Mouse (Mus musculus): ENCODE data around the gene Slc17a2. TPM values are rescaled to one million over a fixed set of nuclear protein-coding genes. Genes with fewer than 3 reads are reported as not detected.

Gene Slc17a2
- total and polyA plus RNA-seq, 3 experiments: not detected

DNA sequence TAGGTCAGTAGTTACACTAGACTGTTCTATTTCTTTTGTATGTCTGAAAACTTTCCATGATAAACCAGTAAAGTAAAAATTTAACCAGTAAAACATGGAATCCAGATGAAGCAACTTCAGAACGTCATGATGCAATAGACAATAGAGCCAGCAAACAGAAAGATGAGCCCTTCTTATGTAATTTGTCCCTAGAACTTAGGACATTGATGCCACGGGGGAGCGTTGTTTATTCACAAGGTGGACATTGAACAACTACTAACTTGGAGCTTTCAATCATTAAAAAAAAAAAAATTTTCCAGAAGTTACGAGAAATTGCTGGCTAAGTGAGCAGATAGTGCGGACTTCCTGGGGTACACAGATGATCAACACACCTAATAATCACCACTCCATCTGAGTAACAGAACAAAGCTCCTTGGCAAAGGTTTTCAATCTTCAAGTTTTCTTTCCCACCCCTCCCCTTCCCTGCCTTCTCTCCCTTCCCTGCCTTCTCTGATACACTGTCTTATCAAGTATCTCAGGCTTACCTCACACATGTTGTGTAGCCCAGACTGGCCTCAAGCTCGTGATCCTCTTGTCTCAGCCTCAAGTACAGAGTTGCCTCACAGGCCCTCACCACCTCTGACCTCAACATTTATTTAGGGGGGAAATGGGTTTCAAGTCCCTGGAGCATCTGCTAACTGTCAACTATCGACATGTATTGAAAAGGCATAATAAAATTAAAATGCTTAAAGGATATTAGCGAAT lies 62.2 kb downstream of the Slc17a2 start:
- Histone ChIP-seq H3K9ac (ENCODE audit: control insufficient read depth, low read depth, low read length, poor library complexity, severe bottlenecking) (no peak overlapping the region), H3K79me2 (ENCODE audit: control insufficient read depth, insufficient read depth, low read length, poor library complexity) (no peaks in the 10 kb centered on the region), H3K4me3 (ENCODE audit: control insufficient read depth in 1 of 2, insufficient read depth in 1 of 2, low read depth in 2 of 2, low read length in 2 of 2) (no peak overlapping the region), H3K36me3 (ENCODE audit: control insufficient read depth in 1 of 2, insufficient read depth in 2 of 2, low read length in 2 of 2) (peaks cover 0 to 2% of the 10 kb centered on the region in 2 experiments; a peak in 2 of 4 replicates), H3K4me1 (ENCODE audit: control insufficient read depth in 1 of 2, insufficient read depth in 2 of 2, low read length in 2 of 2) (peaks cover 17 to 18% of the 10 kb centered on the region in 2 experiments; a peak in 3 of 4 replicates), H3K27ac (ENCODE audit: control insufficient read depth, low read depth, low read length) (no peak overlapping the region), H3K27me3 (ENCODE audit: control insufficient read depth in 1 of 2, insufficient read depth in 2 of 2, low read length in 2 of 2) (peaks cover 1 to 12% of the 10 kb centered on the region in 2 experiments; a peak in 3 of 4 replicates), H3K9me3 (replicated peaks; ENCODE audit: insufficient read depth, low read length) (no peaks in the 10 kb centered on the region)
- peak; percentile 21; the same call in 1 of the 2 replicates for TF ChIP-seq MXI1 (IDR thresholded peaks at IDR 0.05; ENCODE audit: low read depth, low read length)
- peak; percentile 34; the same call in 1 of the 2 replicates for TF ChIP-seq TCF12 (IDR thresholded peaks at IDR 0.05; ENCODE audit: low read depth, low read length)
- TF ChIP-seq USF1 (IDR thresholded peaks at IDR 0.05; ENCODE audit: low read depth, low read length): no peak
- TF ChIP-seq MAFK (IDR thresholded peaks at IDR 0.05; ENCODE audit: borderline replicate concordance, low read depth, low read length): no peak
- no peak for TF ChIP-seq ZMIZ1 (IDR thresholded peaks at IDR 0.05; ENCODE audit: low read depth, low read length)
- TF ChIP-seq BHLHE40 (IDR thresholded peaks at IDR 0.05; ENCODE audit: borderline replicate concordance, low read depth, low read length): no peak
- TF ChIP-seq ETS1 (IDR thresholded peaks at IDR 0.05; ENCODE audit: low read depth, low read length): 0 out of 2 replicates have a peak, but pooled peaks have one; percentile 22
- no peak for DNase-seq (ENCODE audit: low read depth, low spot score)

DNA sequence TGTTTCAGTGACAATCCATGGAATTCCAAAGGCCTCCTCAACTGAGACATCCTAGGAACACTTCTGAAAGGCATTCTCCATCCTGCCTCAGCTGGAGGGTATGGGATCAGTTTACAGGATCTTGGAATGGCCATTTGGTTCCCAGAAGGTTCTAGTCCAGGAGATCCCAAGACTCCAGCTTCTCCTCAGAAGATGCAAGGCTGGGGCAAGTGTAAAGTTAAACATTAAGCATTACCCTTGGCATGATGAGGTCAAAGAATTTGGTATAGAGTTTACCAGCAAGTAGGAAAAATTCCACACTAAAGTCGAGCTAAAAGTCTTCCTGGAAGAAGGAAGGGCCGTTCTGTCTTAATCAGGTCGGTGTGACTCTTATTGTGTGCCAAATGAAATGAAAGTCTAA lies 63.2 kb downstream of the Slc17a2 start:
- H3K9ac ChIP-seq (ENCODE audit: control insufficient read depth, low read depth, low read length, poor library complexity, severe bottlenecking): no peak overlapping the region
- no peak overlapping the region for H3K27ac ChIP-seq (ENCODE audit: control insufficient read depth, low read depth, low read length)
- H3K79me2 ChIP-seq (ENCODE audit: control insufficient read depth, insufficient read depth, low read length, poor library complexity): no peaks in the 10 kb centered on the region
- no peaks in the 10 kb centered on the region for H3K9me3 ChIP-seq (replicated peaks; ENCODE audit: insufficient read depth, low read length)
- H3K4me1 ChIP-seq (ENCODE audit: control insufficient read depth in 1 of 2, insufficient read depth in 2 of 2, low read length in 2 of 2): peaks cover 11 to 17% of the 10 kb centered on the region in 2 experiments; a peak in 3 of 4 replicates
- no peak overlapping the region for H3K4me3 ChIP-seq (ENCODE audit: control insufficient read depth in 1 of 2, insufficient read depth in 1 of 2, low read depth in 2 of 2, low read length in 2 of 2)
- TF ChIP-seq E2F4 (IDR thresholded peaks at IDR 0.05; ENCODE audit: borderline replicate concordance, low read depth, low read length) (no peak), UBTF (IDR thresholded peaks at IDR 0.05; ENCODE audit: borderline replicate concordance, insufficient read depth, low read depth, low read length) (no peak), NRF1 (IDR thresholded peaks at IDR 0.05; ENCODE audit: insufficient read depth, low read depth, low read length, poor library complexity, severe bottlenecking) (no peak), BHLHE40 (IDR thresholded peaks at IDR 0.05; ENCODE audit: borderline replicate concordance, low read depth, low read length) (no peak), MAZ (IDR thresholded peaks at IDR 0.05; ENCODE audit: low read depth, low read length) (no peak), MXI1 (IDR thresholded peaks at IDR 0.05; ENCODE audit: low read depth, low read length) (no peak), ELF1 (IDR thresholded peaks at IDR 0.05; ENCODE audit: low read depth, low read length) (no peak), ZNF384 (IDR thresholded peaks at IDR 0.05; ENCODE audit: low read depth, low read length) (no peak), MYB (IDR thresholded peaks at IDR 0.05; ENCODE audit: low read depth, low read length) (no peak), RAD21 (IDR thresholded peaks at IDR 0.05; ENCODE audit: low read depth, low read length) (no peak), POLR2A (IDR thresholded peaks at IDR 0.05; ENCODE audit: control insufficient read depth in 1 of 2, insufficient read depth in 1 of 2, low read depth in 1 of 2, low read length in 2 of 2, poor library complexity in 1 of 2) (no peak)
- peaks cover 0 to 2% of the 10 kb centered on the region in 2 experiments; a peak in 2 of 4 replicates for H3K36me3 ChIP-seq (ENCODE audit: control insufficient read depth in 1 of 2, insufficient read depth in 2 of 2, low read length in 2 of 2)
- DNase-seq (ENCODE audit: low read depth, low spot score): no peak
- peaks cover 3 to 12% of the 10 kb centered on the region in 2 experiments for H3K27me3 ChIP-seq (ENCODE audit: control insufficient read depth in 1 of 2, insufficient read depth in 2 of 2, low read length in 2 of 2)

All from MEL (cell line).